Mouse (Mus musculus): ENCODE data around the gene Cyb5r4.

- TF ChIP-seq CTCF (IDR thresholded peaks at IDR 0.05; ENCODE audit: low read depth), result no peak
- TF ChIP-seq EP300 (IDR thresholded peaks at IDR 0.05; ENCODE audit: low read depth), result no peak
These were observed 41.8 kb upstream of the Cyb5r4 start for GRCm38 (mm10) chr9:86980048-86980447.

Data from liver, postnatal 0 days (tissue).